Mouse (Mus musculus): ENCODE data around the gene Samd8.

Samd8 gene

GRCm38 (mm10) chr14:21746846-21747245, 3.5 kb upstream of the Samd8 start:
- no peak for DNase-seq

GRCm38 (mm10) chr14:21747436-21748141, 2.7 kb upstream of the Samd8 start:
- no peak for DNase-seq

- DNase-seq, result peak; percentile 78
Measured at GRCm38 (mm10) chr14:21748142-21748870, 2.0 kb upstream of the Samd8 start.

GRCm38 (mm10) chr14:21750881-21751542, 681 bp downstream of the Samd8 start, which contains the start of gene Dusp13:
Gene Dusp13 (minus strand): TSS chr14:21751181.
- peak; percentile 74 for DNase-seq

GRCm38 (mm10) chr14:21752411-21752810, 2.1 kb downstream of the Samd8 start:
- DNase-seq, result no peak

- no peak for DNase-seq
Measured at GRCm38 (mm10) chr14:21753367-21753766, 3.0 kb downstream of the Samd8 start.

- DNase-seq, result no peak
Measured at GRCm38 (mm10) chr14:21761560-21761959, 11.2 kb downstream of the Samd8 start.

- DNase-seq, result no peak
Measured at GRCm38 (mm10) chr14:21763736-21764135, 13.4 kb downstream of the Samd8 start.

- no peak for DNase-seq
Measured at GRCm38 (mm10) chr14:21764646-21765045, 14.3 kb downstream of the Samd8 start.

GRCm38 (mm10) chr14:21765754-21766397, 15.5 kb downstream of the Samd8 start:
- DNase-seq, result no peak

GRCm38 (mm10) chr14:21766398-21766958, 16.1 kb downstream of the Samd8 start:
- no peak for DNase-seq

- DNase-seq, result no peak
Measured at GRCm38 (mm10) chr14:21772506-21773281, 22.4 kb downstream of the Samd8 start.

- DNase-seq, result no peak
Measured at GRCm38 (mm10) chr14:21773946-21774345, 23.6 kb downstream of the Samd8 start.

GRCm38 (mm10) chr14:21776201-21776600, 25.9 kb downstream of the Samd8 start:
- no peak for DNase-seq

GRCm38 (mm10) chr14:21786500-21786899, 36.2 kb downstream of the Samd8 start:
- no peak for DNase-seq

- DNase-seq, result no peak
Measured at GRCm38 (mm10) chr14:21787374-21787773, 37.0 kb downstream of the Samd8 start.

GRCm38 (mm10) chr14:21788121-21788520, 37.8 kb downstream of the Samd8 start:
- DNase-seq, result no peak

- DNase-seq, result no peak
Measured at GRCm38 (mm10) chr14:21790585-21791251, 40.4 kb downstream of the Samd8 start.

- no peak for DNase-seq
Measured at GRCm38 (mm10) chr14:21791722-21792121, 41.4 kb downstream of the Samd8 start.

- no peak for DNase-seq
Measured at GRCm38 (mm10) chr14:21792250-21792649, 41.9 kb downstream of the Samd8 start.

- DNase-seq, result no peak
Measured at GRCm38 (mm10) chr14:21800641-21801040, 50.3 kb downstream of the Samd8 start.

All from lung, postnatal 10 days (tissue).